Mouse (Mus musculus) urinary bladder, postnatal 10 days (tissue): ENCODE measurements around the gene Ppt2.

Source experiments
- DNase-seq: peaks from one replicate; pipeline ENCODE4 v3.0.0; 2022; ENCODE audit warnings: low spot score

Gene Ppt2

GRCm38 (mm10) chr17:34627943-34628643 lies at the start of gene Ppt2:
Gene Ppt2, minus strand, starts transcription at chr17:34628510.
- DNase-seq = no peak

GRCm38 (mm10) chr17:34676671-34677070 lies 48.4 kb upstream of the Ppt2 start:
- no peak for DNase-seq

- no peak for DNase-seq
These were observed 47.8 kb upstream of the Ppt2 start for GRCm38 (mm10) chr17:34676093-34676460.

GRCm38 (mm10) chr17:34675205-34676092 lies 47.1 kb upstream of the Ppt2 start:
- DNase-seq = no peak

- DNase-seq = no peak
These were observed 46.4 kb upstream of the Ppt2 start for GRCm38 (mm10) chr17:34674524-34675204.

GRCm38 (mm10) chr17:34673139-34673538 lies 44.8 kb upstream of the Ppt2 start:
- DNase-seq = no peak

- DNase-seq = no peak
These were observed 44.0 kb upstream of the Ppt2 start for GRCm38 (mm10) chr17:34672246-34672792.

- DNase-seq = no peak
These were observed 43.1 kb upstream of the Ppt2 start for GRCm38 (mm10) chr17:34671151-34672066.

GRCm38 (mm10) chr17:34670235-34670634 lies 41.9 kb upstream of the Ppt2 start, which contains the start of gene Tnxb:
Gene Tnxb, plus strand, starts transcription at chr17:34670535.
- no peak for DNase-seq

- DNase-seq = no peak
These were observed 36.2 kb upstream of the Ppt2 start for GRCm38 (mm10) chr17:34664472-34664871.

- DNase-seq = no peak
These were observed 35.2 kb upstream of the Ppt2 start for GRCm38 (mm10) chr17:34663558-34663957.

- DNase-seq = no peak
These were observed 34.7 kb upstream of the Ppt2 start for GRCm38 (mm10) chr17:34662978-34663377.

GRCm38 (mm10) chr17:34662468-34662867 lies 34.2 kb upstream of the Ppt2 start:
- DNase-seq = no peak

GRCm38 (mm10) chr17:34661121-34661591 lies 32.8 kb upstream of the Ppt2 start:
- no peak for DNase-seq

- no peak for DNase-seq
These were observed 32.0 kb upstream of the Ppt2 start for GRCm38 (mm10) chr17:34660259-34660820.

GRCm38 (mm10) chr17:34659897-34660214 lies 31.5 kb upstream of the Ppt2 start:
- DNase-seq = no peak

GRCm38 (mm10) chr17:34659181-34659896 lies 31.0 kb upstream of the Ppt2 start:
- DNase-seq = no peak

- DNase-seq = no peak
These were observed 30.3 kb upstream of the Ppt2 start for GRCm38 (mm10) chr17:34658591-34658990.

GRCm38 (mm10) chr17:34658145-34658544 lies 29.8 kb upstream of the Ppt2 start:
- no peak for DNase-seq

GRCm38 (mm10) chr17:34657271-34657670 lies 29.0 kb upstream of the Ppt2 start:
- no peak for DNase-seq
